Mouse (Mus musculus) heart, adult 2 months (tissue): ENCODE results near the gene Clasp2.

Experiments used
- CTCF ChIP-seq: fragments of 200-600 bp; IDR thresholded peaks from 2 replicates; pipeline ENCODE4 v1.8.1; 2022; ENCODE audit warnings: antibody characterized with exemption, mild to moderate bottlenecking, moderate library complexity
- EP300 ChIP-seq: fragments of 200-500 bp; IDR thresholded peaks from 2 replicates; pipeline ENCODE4 v1.6.1; 2011; ENCODE audit warnings: low read depth, low read length, control low read depth; ENCODE audit not compliant: insufficient read depth

DNA sequence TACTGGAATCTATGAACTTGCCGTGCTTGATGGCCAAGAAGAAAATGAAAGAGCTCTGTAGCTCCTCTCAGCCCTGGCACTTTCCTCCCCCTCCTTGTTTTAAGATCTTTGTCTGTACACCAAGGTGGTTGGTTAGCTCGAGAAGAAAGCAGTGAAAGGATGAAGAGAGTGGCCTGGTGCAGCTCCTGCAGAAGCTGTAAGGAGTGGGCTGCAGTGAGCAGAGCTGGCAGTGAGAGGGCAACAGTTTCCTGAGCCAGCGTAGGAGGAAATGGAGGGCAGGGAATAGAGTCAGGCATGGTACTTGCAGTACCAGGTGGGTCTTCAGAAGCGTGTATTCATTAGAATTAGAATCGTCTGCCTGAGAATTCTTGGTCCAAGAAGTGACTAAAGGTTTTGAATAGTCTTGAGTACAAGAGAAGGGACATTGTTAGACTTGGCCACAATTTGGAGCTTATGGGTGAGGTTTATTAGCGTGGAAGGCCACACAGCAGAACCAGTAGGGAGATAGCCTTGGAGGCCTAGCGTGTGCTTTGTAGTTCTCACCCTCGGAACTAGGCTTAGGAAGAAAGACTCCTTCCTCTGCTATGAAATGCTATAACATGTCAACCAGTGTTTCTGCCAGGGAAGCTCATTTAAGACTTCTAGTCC lies 116.1 kb downstream of the Clasp2 start:
- TF ChIP-seq CTCF: no peak
- TF ChIP-seq EP300: no peak
